Mouse (Mus musculus) bone marrow, adult 2 months (tissue): ENCODE measurements around the gene Slc12a4.

Experiments
- CTCF ChIP-seq: fragments of 200-500 bp; IDR thresholded peaks from 2 replicates; pipeline ENCODE4 v1.5.1; 2011; ENCODE audit warnings: low read length, control low read depth; ENCODE audit not compliant: control insufficient read depth, insufficient read depth
- POLR2A ChIP-seq: fragments of 200-500 bp; IDR thresholded peaks from 2 replicates; pipeline ENCODE4 v1.6.1; 2011; ENCODE audit warnings: low read depth, mild to moderate bottlenecking, control low read depth, low read length, borderline replicate concordance; ENCODE audit not compliant: control insufficient read depth

- TF ChIP-seq CTCF (peak; percentile 95), POLR2A (no peak)
These were observed 25.0 kb upstream of the Slc12a4 start, which contains the start of gene Dus2 for GRCm38 (mm10) chr8:105990856-105991387.
